Mouse (Mus musculus) bone marrow macrophage, adult 2 months (primary cell): ENCODE data around the gene AW549877.

Experiments used
- CTCF ChIP-seq: IDR thresholded peaks from 2 replicates; pipeline ENCODE4 v1.5.1; 2012; ENCODE audit warnings: low read depth, mild to moderate bottlenecking, low read length, moderate library complexity
- POLR2A ChIP-seq: IDR thresholded peaks from 2 replicates; pipeline ENCODE4 v1.6.1; 2012; ENCODE audit warnings: mild to moderate bottlenecking, low read depth, low read length, borderline replicate concordance

- TF ChIP-seq POLR2A: no peak
- no peak for TF ChIP-seq CTCF
These were observed 17.3 kb downstream of the AW549877 start for GRCm38 (mm10) chr15:3978279-3978678.
